Mouse (Mus musculus): ENCODE results near the gene Zfp612.

Gene Zfp612

DNA sequence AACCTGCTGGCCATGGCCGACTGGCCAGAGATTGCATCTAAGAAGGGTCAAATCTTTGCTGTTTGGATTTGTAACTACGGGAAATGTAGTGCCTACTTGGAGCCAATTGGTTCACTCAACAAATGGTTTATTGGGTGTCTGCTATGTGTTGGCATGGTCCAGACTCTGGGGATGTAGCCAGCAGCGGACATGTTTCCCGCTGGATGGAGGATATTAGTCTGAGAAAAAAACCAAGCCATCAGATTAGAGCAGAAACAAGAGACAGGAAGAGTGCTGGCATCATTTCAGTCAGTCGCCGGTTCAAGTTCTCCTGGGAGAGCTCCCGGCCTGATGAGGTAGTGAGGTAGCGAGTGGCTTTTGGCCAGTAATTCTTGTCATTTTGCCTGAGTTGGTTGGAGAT is 54.7 kb downstream of the Zfp612 start:
- no peak for DNase-seq (ENCODE audit: low read depth, low spot score)

DNA sequence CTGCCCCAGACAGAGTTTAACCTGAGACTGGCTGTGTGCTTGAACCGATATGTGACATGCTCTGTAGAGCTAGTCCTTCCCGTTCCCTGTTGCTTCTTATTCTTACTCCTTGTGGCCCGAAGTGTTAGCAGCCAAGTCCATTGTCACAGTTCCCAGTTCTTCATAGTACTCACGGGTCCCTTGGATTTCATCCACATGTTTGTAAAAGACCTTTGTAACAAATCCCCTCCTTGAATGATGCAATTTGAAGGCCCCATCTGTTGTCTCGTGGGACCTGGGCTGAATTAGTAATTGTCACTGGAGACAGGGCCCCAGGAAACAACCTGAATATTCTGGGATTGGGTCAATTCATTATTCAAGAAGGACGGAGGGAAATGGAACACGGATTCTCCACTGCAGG is 56.0 kb downstream of the Zfp612 start:
- no peak for DNase-seq (ENCODE audit: low read depth, low spot score)

DNA sequence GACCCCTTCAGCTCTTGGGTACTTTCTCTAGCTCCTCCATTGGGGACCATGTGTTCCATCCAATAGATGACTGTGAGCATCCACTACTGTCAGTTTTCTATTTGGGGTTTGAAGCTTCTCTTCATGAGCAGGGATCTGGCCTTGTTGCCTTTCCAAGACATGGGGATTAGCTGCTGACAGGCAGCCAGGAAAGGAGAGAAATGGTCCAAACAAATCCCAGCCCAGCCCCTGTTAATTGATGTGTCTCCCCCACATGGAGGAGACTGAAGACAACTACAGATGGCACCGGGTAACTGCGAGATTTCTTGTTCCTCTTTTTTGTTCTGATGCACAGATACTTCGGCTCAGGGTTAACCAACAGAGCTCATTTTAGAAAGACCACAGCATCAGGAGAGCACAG is 60.6 kb downstream of the Zfp612 start:
- DNase-seq (ENCODE audit: low read depth, low spot score) = no peak

DNA sequence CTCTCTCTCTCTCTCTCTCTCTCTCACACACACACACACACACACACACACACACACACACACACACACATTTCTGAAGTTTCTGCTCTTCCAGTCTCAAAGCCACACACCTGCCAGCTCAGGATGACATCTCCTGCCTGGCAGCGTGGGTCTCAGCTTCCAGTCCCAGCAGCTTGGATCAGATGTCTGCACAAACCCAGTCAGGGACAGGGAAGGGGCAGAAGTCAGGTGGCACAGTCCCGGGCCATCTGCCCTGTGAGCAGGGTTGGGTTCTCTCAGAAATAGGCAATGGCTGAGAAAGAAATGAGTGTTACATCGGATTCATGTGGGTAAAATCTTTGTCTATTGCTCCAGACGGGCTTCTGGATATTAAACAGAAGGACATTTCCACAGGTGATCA is 61.2 kb downstream of the Zfp612 start:
- no peak for DNase-seq (ENCODE audit: low read depth, low spot score)

Measured in WW6 (cell line).